Mouse (Mus musculus): ENCODE results near the gene Rnf40. TPM values are rescaled to one million over a fixed set of nuclear protein-coding genes. Genes with fewer than 3 reads are reported as not detected.
A peak's percentile ranks its signal among the peaks of the same experiment; 100 is the strongest.

The Rnf40 gene
- 17.1 and 18.7 TPM in 2 replicates for polyA plus RNA-seq (2015; fragmentation: Nextera tagmentation; extraction: Ambion mirVana)

GRCm38 (mm10) chr7:127588011-127588871 lies at the start of gene Rnf40, which contains the start of gene Ccdc189:
Gene Rnf40 (plus strand): TSS chr7:127588767.
Gene Ccdc189 (minus strand): TSS chr7:127588595.
- DNase-seq (ENCODE audit: low spot score) (peak; percentile 94), ATAC-seq (ENCODE audit: low FRiP score, low TSS enrichment) (peak; percentile 96)
- Histone ChIP-seq H3K4me1 (replicated peaks; ENCODE audit: control insufficient read depth, insufficient read depth) (no peaks in the 10 kb centered on the region), H3K36me3 (ENCODE audit: control insufficient read depth, insufficient read depth, low read length) (peaks cover 23% of the 10 kb centered on the region), H3K4me2 (replicated peaks; ENCODE audit: low read depth) (peak within 1 kb of the TSS; percentile 86), H3K9me3 (ENCODE audit: control insufficient read depth, low read length) (no peaks in the 10 kb centered on the region), H3K27me3 (ENCODE audit: control insufficient read depth, insufficient read depth, low read length) (no peaks in the 10 kb centered on the region), H3K4me3 (ENCODE audit: low read depth, low read length) (peak within 1 kb of the TSS; percentile 93), H3K27ac (replicated peaks) (peak within 1 kb of the TSS; percentile 67), H3K9ac (ENCODE audit: low read length) (peak within 1 kb of the TSS; percentile 94)
- under 1% methylated on average over 49 of the region's 50 CpGs for WGBS
- no peak for TF ChIP-seq EP300 (optimal IDR thresholded peaks at IDR 0.05)
- TF ChIP-seq CTCF (IDR thresholded peaks at IDR 0.05; ENCODE audit: low read depth) = no peak; the same call in 1 of the 2 replicates

GRCm38 (mm10) chr7:127541671-127542070 lies 46.9 kb upstream of the Rnf40 start:
- H3K27me3 ChIP-seq (ENCODE audit: control insufficient read depth, insufficient read depth, low read length) = no peaks in the 10 kb centered on the region
- no peak overlapping the region for H3K27ac ChIP-seq (replicated peaks)
- no peak overlapping the region for H3K9ac ChIP-seq (ENCODE audit: low read length)
- no peaks in the 10 kb centered on the region for H3K4me1 ChIP-seq (replicated peaks; ENCODE audit: control insufficient read depth, insufficient read depth)
- H3K4me2 ChIP-seq (replicated peaks; ENCODE audit: low read depth) = no peak overlapping the region
- ATAC-seq (ENCODE audit: low FRiP score, low TSS enrichment) = no peak
- no peak for DNase-seq (ENCODE audit: low spot score)
- peaks cover 53% of the 10 kb centered on the region for H3K36me3 ChIP-seq (ENCODE audit: control insufficient read depth, insufficient read depth, low read length)
- H3K4me3 ChIP-seq (ENCODE audit: low read depth, low read length) = no peak overlapping the region
- 80% methylated on average over 3 of the region's 3 CpGs for WGBS
- H3K9me3 ChIP-seq (ENCODE audit: control insufficient read depth, low read length) = no peaks in the 10 kb centered on the region
- no peak for TF ChIP-seq CTCF (IDR thresholded peaks at IDR 0.05; ENCODE audit: low read depth)
- no peak for TF ChIP-seq EP300 (optimal IDR thresholded peaks at IDR 0.05)

DNA sequence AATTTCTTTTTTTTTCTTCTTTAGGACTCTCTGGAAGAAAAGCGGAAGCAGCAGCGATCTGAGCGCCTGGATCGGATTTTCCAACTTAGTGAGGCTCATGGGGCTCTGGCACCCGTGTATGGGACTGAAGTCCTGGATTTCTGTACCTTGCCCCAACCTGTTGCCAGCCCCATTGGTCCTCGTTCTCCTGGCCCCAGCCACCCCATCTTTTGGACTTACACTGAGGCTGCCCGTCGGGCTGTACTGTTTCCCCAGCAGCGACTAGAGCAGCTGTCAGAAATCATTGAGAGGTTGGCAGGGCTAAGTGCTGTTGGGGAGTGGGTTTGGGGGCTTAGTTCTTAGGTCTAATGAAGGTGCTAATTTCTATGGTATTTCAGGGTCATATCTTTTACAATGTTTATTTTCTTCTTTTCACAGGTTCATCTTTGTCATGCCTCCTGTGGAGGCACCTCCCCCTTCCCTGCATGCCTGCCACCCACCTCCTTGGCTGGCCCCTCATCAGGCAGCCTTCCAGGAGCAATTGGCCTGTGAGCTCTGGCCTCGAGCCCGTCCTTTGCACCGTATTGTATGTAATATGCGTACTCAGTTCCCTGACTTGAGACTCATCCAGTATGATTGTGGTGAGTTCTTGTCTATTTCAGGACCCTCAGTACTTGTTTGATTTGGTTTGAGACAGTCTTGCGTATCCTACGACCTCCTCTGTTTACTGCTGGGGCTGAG lies 39.3 kb upstream of the Rnf40 start:
- H3K9ac ChIP-seq (ENCODE audit: low read length) = no peak overlapping the region
- no peak overlapping the region for H3K4me3 ChIP-seq (ENCODE audit: low read depth, low read length)
- no peaks in the 10 kb centered on the region for H3K27me3 ChIP-seq (ENCODE audit: control insufficient read depth, insufficient read depth, low read length)
- ATAC-seq (ENCODE audit: low FRiP score, low TSS enrichment) (no peak), DNase-seq (ENCODE audit: low spot score) (no peak)
- WGBS = 88% methylated on average over 15 of the region's 15 CpGs
- H3K27ac ChIP-seq (replicated peaks) = no peak overlapping the region
- H3K4me1 ChIP-seq (replicated peaks; ENCODE audit: control insufficient read depth, insufficient read depth) = no peaks in the 10 kb centered on the region
- TF ChIP-seq CTCF (IDR thresholded peaks at IDR 0.05; ENCODE audit: low read depth) (no peak), EP300 (optimal IDR thresholded peaks at IDR 0.05) (no peak)
- peaks cover 26% of the 10 kb centered on the region for H3K36me3 ChIP-seq (ENCODE audit: control insufficient read depth, insufficient read depth, low read length)
- no peak overlapping the region for H3K4me2 ChIP-seq (replicated peaks; ENCODE audit: low read depth)
- H3K9me3 ChIP-seq (ENCODE audit: control insufficient read depth, low read length) = no peaks in the 10 kb centered on the region

- no peak overlapping the region for H3K4me3 ChIP-seq (ENCODE audit: low read depth, low read length)
- no peak overlapping the region for H3K27ac ChIP-seq (replicated peaks)
- H3K27me3 ChIP-seq (ENCODE audit: control insufficient read depth, insufficient read depth, low read length) = no peaks in the 10 kb centered on the region
- no peak overlapping the region for H3K4me2 ChIP-seq (replicated peaks; ENCODE audit: low read depth)
- peaks cover 24% of the 10 kb centered on the region for H3K36me3 ChIP-seq (ENCODE audit: control insufficient read depth, insufficient read depth, low read length)
- 91% methylated on average over 8 of the region's 8 CpGs for WGBS
- H3K9me3 ChIP-seq (ENCODE audit: control insufficient read depth, low read length) = no peaks in the 10 kb centered on the region
- ATAC-seq (ENCODE audit: low FRiP score, low TSS enrichment) (no peak), DNase-seq (ENCODE audit: low spot score) (no peak)
- no peak overlapping the region for H3K9ac ChIP-seq (ENCODE audit: low read length)
- no peaks in the 10 kb centered on the region for H3K4me1 ChIP-seq (replicated peaks; ENCODE audit: control insufficient read depth, insufficient read depth)
- TF ChIP-seq EP300 (optimal IDR thresholded peaks at IDR 0.05) = no peak
- no peak for TF ChIP-seq CTCF (IDR thresholded peaks at IDR 0.05; ENCODE audit: low read depth)
These were observed 37.0 kb upstream of the Rnf40 start for GRCm38 (mm10) chr7:127551558-127551957.

- TF ChIP-seq CTCF (IDR thresholded peaks at IDR 0.05; ENCODE audit: low read depth) = no peak
- no peak for TF ChIP-seq EP300 (optimal IDR thresholded peaks at IDR 0.05)
- WGBS = 98% methylated on average over 11 of the region's 11 CpGs
- H3K27me3 ChIP-seq (ENCODE audit: control insufficient read depth, insufficient read depth, low read length) = no peaks in the 10 kb centered on the region
- DNase-seq (ENCODE audit: low spot score) (no peak), ATAC-seq (ENCODE audit: low FRiP score, low TSS enrichment) (0 out of 2 replicates have a peak, but pooled peaks have one; percentile 14)
- no peak overlapping the region for H3K9ac ChIP-seq (ENCODE audit: low read length)
- no peaks in the 10 kb centered on the region for H3K4me1 ChIP-seq (replicated peaks; ENCODE audit: control insufficient read depth, insufficient read depth)
- peaks cover 35% of the 10 kb centered on the region for H3K36me3 ChIP-seq (ENCODE audit: control insufficient read depth, insufficient read depth, low read length)
- no peaks in the 10 kb centered on the region for H3K9me3 ChIP-seq (ENCODE audit: control insufficient read depth, low read length)
- H3K4me2 ChIP-seq (replicated peaks; ENCODE audit: low read depth) = no peak overlapping the region
- H3K27ac ChIP-seq (replicated peaks) = no peak overlapping the region
- no peak overlapping the region for H3K4me3 ChIP-seq (ENCODE audit: low read depth, low read length)
These were observed 28.0 kb upstream of the Rnf40 start for GRCm38 (mm10) chr7:127560580-127560979.
